Mouse (Mus musculus) cerebellum, adult 8-10 months (tissue): ENCODE data around the gene Fbxo7.
A peak's percentile ranks its signal among the peaks of the same experiment; 100 is the strongest.

Experiments used
- DNase-seq: peaks from one replicate; pipeline ENCODE4 v3.0.0; 2022

Gene Fbxo7

DNA sequence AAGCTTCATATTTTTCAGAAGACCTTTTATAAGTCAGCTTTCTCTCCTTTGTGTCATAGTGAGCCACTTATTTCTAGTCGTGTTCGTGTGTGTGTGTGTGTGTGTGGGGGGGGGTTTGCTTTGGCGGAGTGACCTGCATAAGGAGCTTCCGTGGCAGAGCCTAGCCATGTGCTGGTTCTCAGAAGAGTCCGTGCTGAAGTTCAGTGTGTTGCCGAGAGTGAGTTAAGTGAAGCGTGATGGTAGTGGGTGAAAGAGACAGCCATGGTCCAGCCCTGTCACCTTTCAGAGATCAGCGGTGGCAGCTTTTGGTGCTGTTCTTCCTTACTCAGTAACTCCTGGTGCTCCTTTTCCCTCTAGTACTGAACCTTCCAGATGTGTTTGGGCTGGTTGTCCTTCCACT, 22.3 kb downstream of the Fbxo7 start:
- DNase-seq, result no peak

DNA sequence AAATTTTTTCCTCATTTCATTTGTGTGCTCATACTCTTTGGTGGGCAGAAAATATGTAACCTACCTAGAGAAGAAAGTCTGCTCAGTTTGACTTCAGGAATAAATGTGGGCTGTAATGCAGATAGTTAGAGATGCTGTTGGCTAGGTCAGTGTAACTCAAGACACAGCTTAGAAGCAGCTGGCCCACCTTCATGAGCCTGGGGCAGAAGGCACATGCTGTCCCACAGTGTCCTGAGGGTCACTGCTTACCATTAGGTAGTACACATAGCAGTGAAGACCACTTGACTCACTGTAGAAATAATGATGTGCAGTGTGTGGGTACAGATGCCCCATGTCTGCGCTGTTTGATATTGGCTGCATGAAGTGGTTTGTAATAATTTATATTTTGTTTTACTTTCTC, 24.6 kb downstream of the Fbxo7 start:
- no peak for DNase-seq

DNA sequence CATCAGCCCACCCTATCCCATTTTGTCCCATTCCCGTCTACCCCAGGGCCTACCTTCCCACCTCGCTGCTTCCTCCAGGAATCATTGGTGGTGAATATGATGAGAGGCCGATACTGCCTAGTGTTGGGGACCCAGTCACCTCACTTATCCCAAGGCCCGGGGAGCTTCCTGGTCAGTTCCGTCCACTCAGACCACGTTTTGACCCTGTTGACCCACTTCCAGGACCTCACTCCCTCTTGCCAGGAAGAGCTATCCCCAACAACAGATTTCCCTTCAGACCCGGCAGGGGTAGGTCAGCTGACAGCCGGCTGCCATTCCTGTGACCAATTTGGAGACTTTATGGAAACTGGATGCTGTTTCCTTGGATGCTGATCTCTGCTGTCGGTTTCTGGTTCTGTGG, 26.0 kb downstream of the Fbxo7 start:
- DNase-seq, result no peak

DNA sequence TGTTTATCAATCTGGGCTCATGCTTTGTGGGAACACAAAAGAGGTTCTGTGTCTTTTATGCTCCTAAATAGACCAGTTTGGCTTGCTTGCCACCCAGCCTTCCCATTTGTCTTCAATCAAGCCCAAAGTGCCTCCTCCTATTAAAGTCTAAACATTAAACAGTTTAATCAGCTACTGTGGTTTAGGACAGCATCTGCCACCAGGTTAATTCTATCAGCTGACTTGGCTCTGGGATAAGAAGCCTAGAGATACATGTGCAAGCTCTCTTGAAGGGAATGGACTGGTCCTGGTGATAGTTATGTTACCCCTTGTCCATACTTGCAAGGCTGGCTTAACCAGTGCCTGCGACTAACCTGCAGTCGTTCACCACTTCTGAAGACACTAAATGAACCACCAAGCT, 28.8 kb downstream of the Fbxo7 start:
- DNase-seq, result no peak

DNA sequence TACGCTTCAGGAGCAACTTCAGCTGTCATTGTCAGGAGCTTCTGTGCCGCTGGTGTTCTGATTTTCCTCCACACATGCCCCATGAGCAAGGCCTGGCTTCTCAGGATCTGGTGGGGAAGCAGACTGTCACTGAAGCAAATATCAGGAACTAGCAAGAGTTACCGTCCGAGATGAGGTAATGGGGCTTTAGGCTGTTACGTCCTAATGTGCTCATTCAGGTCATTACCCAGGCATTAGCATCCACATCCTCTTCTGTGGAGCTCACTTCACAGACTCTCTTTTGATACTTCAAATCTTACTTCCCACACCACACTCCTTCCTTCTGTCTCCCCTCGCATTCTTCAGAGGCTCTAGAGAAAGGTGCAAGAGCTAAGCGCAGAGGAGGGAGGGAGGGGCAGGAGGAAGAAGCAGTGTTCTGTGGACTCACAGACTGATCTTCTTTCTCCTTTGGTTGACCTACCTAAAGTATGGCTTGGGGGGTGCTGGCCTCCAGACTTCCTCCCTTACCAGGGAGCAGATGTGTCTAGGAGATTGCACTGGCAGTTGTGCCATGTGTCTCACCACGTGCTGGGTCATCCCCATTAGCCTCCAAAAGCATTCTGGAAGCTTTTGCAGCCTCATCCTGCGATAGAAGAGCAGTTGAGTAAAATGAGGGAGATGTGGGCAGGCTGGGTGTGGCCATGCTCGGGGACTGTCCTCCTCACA, 31.2 kb downstream of the Fbxo7 start:
- DNase-seq, result no peak

DNA sequence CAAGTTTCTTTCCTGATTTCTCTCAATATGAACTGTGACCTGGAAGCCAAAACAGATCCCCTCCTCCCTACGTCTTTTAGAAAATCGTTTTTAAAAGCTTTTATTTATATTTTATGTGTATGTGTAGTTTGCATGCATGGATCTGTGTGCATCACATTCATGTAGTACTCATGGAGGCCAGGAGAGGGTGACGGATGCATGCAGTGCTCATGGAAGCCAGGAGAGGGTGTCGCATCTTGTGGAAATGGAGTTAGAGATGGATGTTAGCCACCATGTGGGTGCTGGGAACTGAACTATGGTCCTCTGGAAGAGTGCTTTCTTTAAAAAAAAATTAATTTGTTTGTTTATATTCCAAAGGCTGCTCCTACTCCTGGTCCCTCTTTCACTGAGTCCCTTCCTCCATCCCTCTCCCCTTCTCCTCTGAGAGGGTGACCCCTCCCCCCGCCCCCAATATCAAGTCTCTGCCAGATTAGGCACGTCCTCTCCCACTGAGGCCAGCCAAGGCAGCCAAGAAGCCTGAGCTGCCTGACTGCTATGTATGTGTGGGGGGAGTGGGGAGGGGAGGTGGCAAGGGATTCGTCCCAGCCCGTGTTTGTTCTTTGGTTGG, 34.6 kb downstream of the Fbxo7 start:
- DNase-seq, result no peak

DNA sequence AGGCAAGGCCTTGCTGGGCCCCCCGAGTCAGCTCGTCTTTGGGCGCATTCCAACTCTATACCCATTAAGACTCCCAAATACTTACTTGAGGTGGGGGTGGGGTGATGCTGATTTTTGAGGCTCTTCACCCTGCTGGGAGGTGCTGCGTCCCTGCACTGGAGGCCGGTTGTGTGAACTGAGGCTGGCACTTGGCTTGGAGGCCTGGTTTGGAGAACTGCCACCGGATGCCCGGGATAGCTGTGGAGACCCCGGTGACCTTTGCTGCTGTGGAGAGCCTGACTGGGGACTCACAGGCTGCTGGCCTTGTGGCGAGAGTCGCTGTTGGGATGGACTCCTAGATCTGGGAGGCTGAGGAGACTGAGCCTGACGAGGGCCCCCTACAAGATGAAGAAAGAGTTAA, 35.5 kb downstream of the Fbxo7 start:
- no peak for DNase-seq

DNA sequence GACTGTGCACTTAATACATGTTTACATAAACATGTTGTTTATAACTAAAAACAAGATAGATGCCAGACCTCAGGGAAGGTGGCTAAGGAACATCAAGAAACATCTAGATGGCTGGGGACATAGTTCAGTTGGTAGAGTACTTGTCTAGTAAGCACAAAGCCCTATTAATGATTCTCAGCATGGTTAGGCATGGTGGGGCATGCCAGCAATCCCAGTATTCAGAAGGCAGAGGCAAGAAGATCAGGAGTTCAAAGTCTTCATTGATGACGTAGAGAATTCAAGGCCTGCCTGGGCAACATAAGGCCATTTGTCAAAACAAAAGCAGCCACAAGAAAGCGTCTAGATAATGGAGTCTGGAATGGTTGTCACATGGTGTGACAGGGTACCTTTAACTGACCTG, 35.9 kb downstream of the Fbxo7 start:
- no peak for DNase-seq

DNA sequence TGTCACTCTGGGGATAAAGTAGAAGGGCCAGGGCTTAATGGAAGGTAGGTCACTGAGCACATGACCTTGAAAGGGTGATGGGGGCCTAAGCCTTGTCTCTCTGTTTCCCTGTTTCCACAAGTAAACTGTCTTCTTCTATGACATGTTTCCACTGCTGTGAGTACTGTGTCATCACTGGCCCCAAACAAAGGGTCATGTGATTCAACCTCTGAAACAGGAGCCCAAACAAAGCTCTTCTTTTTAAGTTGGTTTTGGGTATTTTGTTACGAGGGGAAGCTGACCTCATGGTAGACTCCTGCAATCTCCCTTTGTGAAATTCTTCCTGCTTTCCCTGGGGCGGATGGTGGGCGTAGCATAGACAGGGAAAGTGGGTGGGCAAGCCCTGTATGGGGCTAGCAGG, 38.5 kb downstream of the Fbxo7 start:
- no peak for DNase-seq

DNA sequence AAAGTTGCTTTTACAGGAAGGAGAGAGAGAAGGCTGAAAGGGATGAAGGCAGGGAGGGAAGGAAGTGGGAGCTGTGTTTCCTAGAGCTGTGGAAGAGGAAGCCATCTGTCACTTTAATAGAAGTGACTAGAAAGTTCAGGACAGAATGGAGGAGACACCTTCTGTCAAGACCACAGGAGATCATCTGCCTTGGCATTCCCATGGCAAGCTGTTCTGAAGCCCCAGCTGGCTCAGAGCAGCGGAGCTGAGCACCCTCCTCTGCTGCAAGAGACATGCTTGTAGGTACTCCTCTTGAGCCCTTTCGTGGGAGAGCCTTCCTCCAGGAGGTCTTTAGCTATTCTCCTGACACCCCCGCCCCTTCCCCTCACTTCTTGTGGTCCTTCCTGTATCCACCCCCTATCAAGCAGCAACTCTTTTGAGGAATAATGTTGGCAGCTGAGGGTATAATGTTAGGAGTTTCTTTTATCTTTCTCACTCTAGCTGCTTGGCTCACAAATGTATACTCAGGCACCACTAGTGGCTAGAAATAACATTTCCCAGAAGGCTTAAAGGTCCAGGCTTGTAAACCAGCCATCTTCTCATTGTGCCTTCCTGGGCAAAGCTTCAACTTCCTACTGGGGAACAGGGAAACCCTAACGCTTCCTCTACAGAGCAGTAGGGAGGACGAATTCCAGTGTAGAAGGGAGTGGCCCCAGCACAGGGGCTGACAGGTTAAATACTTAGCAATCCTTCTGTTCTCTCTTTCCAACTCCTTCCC, 40.7 kb downstream of the Fbxo7 start:
- DNase-seq, result peak; percentile 26

DNA sequence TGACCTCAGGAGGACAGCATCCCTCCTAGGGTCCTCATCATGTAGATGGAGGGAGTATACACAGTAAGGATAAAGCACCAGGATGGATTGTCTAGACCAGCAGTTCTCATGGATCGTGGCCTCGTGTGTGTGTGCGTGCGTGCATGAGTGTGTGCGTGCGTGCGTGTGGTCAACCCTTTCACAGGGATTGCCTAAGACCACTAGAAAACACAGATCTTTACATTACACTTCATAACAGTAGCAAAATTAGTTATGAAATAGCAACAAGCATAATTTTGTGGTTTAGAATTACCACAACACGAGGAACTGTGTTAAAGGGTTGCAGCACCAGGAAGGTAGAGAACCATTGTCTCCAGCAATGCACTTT, 41.2 kb downstream of the Fbxo7 start:
- DNase-seq, result no peak

DNA sequence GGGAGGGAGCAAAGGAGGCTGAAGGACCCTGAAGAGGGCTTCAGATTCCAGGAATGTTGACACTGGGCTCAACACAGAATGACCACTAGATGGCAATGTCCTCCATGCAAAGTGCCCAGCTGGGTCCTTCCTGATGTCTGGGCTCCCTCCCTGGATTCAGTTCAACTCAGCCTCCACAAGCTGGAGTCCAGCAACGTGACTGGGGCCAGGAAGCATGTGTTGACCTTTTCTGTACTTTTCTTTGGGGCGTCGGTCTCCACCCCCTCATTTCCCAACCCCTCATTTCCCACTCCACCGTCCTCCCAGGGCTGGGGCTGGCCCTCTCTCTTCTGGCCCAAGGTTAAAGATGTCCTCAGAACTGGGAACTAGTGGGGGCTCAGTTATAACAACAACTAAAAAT, 43.2 kb downstream of the Fbxo7 start:
- peak; percentile 52 for DNase-seq

DNA sequence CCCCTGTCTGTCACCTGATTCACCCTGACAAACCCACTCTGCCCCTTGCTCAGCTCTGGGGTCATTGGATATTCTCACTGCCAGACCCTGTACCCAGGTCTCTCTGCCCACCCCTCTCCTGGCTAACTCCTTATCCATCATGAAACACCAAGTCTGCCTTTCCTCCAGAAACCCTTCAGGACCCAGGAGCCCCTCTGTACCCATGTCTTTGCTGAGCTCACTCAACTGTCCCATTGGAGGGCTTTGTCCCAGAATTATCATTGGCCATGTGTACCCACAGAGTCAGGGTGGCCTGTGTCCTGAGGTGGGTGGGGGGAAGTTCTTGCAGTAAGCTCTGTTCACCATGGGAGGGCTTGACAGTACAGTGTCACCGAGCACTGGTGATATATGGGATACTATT, 43.9 kb downstream of the Fbxo7 start:
- no peak for DNase-seq

DNA sequence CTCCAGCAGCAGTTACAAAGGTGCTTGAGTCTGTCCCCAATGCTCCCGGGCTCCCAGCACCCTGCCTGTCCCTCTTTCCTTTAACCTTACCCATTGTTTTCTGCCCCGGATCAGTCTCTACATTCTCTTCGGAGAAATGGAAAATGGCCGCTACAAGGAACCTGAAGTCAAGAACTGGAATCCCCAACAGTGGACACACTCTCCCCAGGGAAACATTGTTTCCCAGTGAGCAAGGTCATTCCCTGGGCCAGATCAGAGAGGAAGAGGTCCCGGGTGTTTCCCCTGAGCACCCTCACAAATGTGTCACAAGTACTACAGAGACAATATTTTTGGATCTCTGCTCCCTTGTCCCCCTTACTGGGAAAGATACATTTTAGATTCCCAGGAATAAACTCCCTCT, 44.9 kb downstream of the Fbxo7 start:
- no peak for DNase-seq

DNA sequence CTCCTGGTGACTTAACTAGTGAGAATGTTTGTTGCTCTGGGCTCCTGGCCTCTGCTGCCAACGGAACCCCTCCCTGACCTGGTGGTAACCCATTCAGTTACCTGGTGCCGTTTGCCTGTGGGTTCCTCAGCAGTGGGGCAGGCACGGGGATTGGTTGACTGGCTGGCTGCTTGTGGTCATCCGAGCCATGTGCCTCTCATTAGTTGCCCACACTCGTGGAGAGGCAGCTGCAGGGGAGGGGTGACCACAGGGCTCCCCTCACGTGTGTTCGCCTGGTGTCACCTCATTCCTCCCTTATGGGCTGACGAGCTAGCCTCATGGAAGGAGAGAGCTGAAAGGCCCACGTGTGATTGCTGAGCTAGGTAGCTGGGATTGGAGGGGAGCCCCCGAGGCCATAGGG, 46.1 kb downstream of the Fbxo7 start:
- DNase-seq, result no peak

DNA sequence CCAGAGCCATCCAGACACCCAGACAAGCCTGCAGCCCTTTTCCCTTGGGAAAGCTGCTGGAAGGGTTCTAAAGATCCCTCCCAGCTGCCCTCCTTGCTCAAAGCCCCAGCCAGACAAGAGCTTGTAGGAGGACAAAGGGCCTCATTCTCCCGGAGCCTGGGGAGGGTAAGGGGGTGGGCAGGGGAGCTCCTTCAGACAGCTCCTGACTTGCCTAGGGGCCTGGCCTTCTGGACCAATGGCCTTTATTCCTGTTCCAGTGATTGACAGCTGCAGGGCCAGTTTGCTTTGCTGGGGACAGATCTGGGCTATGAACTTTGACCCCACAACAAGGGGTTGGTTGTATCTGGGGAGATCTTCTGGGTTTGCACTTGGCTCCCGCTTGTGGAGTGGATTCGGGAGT, 47.6 kb downstream of the Fbxo7 start:
- no peak for DNase-seq

DNA sequence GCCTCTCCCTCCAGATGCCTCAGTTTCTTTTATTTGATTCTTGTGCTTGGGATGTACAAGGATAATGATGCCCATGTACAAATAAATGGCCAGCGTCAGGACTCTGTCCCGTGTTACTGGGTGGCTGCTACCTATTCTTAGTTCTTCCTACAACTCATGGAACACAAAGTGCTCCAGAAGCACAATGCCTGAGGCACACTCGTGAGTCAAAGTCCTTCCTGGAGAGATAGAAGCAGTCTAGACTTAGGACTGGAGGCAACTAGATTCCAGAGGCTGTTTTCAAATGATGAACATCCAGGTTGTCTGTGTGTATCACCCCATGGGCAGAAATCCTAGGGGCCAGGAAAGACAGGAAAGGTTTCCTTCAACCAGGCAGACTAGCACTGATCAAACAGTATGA, 49.0 kb downstream of the Fbxo7 start:
- no peak for DNase-seq

DNA sequence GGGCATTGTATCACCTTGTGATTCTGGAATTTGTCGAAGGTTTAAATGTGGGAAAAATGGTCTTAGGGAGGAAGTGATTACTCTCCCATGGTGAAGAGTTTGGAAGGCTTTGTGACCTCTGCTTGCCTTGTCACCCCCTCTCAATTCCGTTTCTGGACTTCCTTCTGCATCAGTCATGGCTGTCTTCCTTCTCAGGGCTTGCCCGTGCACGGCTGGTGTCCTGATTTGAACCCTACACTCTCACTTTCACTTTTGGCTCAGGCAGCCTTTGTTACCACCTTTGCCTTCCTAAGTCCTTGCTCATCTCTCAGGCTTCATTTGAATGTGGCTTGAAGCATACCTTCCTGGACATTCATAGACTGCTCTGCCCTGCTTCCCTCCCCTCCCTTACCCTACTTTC, 52.4 kb downstream of the Fbxo7 start:
- DNase-seq, result no peak

DNA sequence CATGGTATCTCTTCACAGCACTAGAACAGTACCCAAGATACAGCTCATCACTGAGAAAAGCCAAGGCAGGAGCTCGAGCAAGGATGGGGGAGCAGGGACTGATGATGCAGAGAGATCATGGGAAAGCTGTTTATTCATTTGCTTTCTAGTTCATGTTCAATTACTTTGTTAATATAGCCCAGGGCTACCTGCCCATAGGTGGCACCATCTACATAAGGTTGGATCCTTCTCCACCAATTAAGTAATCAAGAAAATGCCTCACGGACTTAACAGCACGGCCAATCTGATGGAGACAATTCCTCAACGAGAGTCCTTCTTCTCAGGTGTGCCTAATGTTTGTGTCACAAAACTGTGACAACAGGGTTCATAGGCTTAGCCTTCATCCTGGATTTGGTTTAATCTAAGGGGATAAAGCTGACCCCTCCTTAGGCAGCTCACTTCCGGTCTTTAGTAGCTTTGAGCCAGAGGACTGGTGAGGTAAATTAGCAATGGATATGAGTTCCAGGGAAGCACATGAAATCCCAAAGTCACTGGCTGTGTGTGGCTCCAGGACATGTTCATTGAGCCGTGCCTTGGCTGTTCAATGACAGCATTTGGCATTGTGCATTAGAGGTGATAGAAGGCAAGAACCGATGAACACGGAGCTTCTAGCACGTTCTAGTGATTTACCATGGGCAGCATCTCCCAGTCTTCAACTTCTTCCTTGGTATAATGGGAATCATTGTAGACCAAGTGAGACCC, 53.4 kb downstream of the Fbxo7 start:
- DNase-seq, result no peak

DNA sequence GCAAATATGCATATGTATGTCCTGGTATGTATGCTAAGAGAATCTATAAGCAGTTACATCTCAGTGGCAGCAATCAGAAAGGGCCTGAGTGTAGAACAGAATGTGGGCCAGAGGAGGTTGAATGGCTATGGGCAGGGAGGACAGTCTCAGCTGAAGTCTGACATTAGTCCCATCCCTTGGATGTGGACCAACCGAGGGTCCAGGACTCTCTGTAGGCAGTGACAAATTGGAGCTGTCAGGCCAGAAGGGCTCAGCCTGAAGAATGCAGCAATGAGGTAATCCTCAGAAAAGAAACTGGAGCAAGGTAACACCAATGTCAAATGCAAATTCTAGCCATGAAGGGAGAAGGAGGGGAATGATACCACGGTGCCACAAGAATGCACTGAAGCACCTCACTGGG, 55.5 kb downstream of the Fbxo7 start:
- DNase-seq, result no peak

DNA sequence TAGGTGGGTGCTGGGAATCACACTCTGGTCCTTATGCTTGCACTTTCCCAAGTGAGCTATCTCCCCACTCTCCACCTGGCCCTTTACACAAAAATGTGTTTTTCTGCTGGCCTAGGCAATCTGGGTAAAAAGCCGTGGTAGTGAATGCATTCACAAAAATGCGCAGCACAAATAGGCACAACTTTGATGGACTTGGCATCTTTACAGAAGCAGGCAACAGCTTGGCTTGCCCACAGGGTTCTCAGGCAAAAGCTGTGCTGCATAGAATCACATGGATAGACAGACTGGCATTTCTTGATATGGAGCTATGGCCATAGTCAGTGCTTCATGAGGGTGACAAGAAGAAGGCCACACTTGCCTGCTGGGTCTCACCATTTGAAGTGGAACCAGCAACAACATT, 57.0 kb downstream of the Fbxo7 start:
- no peak for DNase-seq

DNA sequence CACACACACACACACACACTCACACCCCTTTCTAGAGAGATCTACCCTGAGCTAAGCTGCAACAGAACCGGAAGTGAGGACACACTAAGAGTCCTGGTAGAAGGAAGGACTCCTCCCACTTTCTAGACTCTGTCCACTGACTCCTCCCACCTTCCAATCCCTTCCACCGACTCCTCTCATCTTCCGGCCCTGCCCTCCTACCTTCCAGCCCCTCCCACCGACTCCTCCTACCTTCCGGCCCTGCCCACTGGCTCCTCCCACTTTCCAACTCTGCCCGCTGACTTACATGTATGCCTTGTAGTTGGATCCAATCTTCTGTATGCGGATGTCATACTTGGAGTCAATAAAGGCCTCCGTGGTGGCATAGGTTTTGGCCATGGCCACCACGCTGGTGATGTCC, 58.1 kb downstream of the Fbxo7 start:
- no peak for DNase-seq

DNA sequence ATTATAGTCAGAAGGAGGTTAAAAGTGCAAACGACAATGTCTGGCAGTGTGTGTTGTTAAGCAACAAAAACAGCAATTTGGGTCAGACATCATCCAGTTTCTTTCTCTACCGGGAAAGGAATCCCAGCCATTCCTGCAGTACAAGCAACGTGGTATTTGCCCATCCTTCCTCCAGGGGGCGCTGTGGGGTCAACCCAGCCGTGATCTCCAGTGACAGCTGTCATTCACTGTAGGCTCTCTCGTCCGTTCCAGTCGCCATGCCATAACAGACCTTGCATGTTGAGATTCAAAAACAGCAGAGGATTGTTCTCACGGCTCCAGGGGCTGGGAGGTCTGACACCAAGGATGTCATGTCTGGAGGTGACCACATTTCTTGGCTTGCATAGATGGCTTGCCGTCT, 70.1 kb downstream of the Fbxo7 start:
- DNase-seq, result peak; percentile 7
